Comparison of ENCODE assay signal across 21 mouse cellular contexts in the genomic region with DNA sequence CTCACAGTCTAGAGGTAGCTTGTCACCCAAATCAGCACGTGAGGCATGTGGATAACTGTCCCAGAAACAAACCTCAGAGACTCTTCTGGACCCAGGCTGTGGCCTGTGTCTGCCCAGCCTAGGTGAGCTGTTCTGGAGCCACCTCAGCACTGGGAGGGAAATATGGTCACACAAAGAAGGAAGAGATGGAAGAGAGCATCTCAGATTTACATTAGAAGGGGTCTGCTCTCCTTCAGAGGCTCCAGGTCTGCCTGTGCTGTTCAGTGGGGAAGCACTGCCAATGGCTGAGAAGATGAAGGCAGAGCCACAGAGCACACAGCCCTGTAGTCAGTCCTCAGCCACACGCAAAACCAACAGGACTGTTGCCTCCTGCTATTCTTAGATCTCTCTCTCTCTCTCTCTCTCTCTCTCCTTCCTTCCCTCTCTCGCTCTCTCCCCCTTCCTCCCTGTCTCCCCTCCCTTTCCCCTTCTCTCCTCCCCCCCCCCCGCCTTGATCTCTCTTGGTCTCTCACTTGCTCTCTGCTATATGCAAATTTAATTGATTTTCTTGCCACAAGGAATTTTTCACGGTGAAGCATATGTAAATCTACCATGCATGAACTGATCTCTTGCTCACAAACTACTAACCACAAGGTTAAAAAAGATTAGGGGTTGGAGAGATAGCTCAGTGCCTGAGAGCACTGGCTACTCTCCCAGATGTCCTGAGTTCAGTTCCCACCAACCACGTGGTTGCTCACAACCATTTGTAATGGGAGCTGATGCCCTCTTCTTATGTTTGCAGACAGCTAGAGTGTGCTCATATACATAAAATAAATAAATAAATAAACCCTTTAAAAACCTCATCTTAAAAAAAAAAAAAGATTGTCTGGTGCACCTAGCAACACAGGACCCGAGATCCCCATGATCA. TPM values are rescaled to one million over a fixed set of nuclear protein-coding genes. Genes with fewer than 3 reads are reported as not detected.
"Had no signal": no experiment of that assay in that cellular context is flagged by ENCODE, and none has a peak within 500 bp of the region (broad histone marks: within the 10 kb centered on the region; RNA-seq: fewer than 3 reads in every experiment).

No protein-coding gene starts in this region.

- H3K27me3 ChIP-seq: lung, embryonic 15.5 days; stomach, embryonic 15.5 days had no signal

- H3K4me1 ChIP-seq: limb, embryonic 10.5 days; lung, embryonic 15.5 days; megakaryocyte, embryonic 14.5 days; stomach, embryonic 15.5 days had no signal

- H3K4me3 ChIP-seq: limb, embryonic 10.5 days; lung, embryonic 15.5 days; megakaryocyte, embryonic 14.5 days; stomach, embryonic 15.5 days had no signal

- H3K36me3 ChIP-seq: limb, embryonic 10.5 days; lung, embryonic 15.5 days; stomach, embryonic 15.5 days had no signal

- H3K9me3 ChIP-seq: limb, embryonic 10.5 days; lung, embryonic 15.5 days; megakaryocyte, embryonic 14.5 days; stomach, embryonic 15.5 days had no signal

- DNase-seq: kidney, adult 11 months; kidney, adult 9 months; kidney, postnatal 36 days; layer of hippocampus, adult 9-11 months; lung, postnatal 14 days; right cerebral cortex, postnatal 4 days; thymus, postnatal 4 days had no signal

- H3K27ac ChIP-seq: kidney, postnatal 0 days; limb, embryonic 10.5 days; lung, embryonic 15.5 days; macrophage; stomach, embryonic 15.5 days had no signal

RNA-seq across cellular contexts. Expression of gene Fcrl1, which starts 5.9 kb away (rescaled TPM):
- polyA plus RNA-seq: limb, embryonic 10.5 days; lung, embryonic 15.5 days; midbrain, embryonic 11.5 days; neural tube, embryonic 14.5 days had no signal

RNA-seq across cellular contexts. Expression of gene Cd5l, which starts 24.4 kb away (rescaled TPM):
- total RNA-seq: layer of hippocampus, adult 18-20 months; left cerebral cortex, postnatal 14 days had no signal
- polyA plus RNA-seq: limb, embryonic 10.5 days; neural tube, embryonic 14.5 days had no signal

RNA-seq across cellular contexts. Expression of gene Fcrl5, which starts 53.5 kb away (rescaled TPM):
- total RNA-seq: layer of hippocampus, adult 18-20 months had no signal
- polyA plus RNA-seq: kidney, postnatal 0 days; limb, embryonic 10.5 days; limb, embryonic 14.5 days; liver, embryonic 11.5 days; liver, embryonic 16.5 days; lung, embryonic 15.5 days; midbrain, embryonic 11.5 days; midbrain, embryonic 16.5 days; neural tube, embryonic 14.5 days; stomach, embryonic 15.5 days had no signal
